Mouse (Mus musculus): ENCODE measurements at regions not wholly inside any gene's neighbourhood (a gene's known extent, or its start where the extent isn't known, plus 50 kb on each side); places are given as distances from the start of the nearest gene placed in this dataset.

DNA sequence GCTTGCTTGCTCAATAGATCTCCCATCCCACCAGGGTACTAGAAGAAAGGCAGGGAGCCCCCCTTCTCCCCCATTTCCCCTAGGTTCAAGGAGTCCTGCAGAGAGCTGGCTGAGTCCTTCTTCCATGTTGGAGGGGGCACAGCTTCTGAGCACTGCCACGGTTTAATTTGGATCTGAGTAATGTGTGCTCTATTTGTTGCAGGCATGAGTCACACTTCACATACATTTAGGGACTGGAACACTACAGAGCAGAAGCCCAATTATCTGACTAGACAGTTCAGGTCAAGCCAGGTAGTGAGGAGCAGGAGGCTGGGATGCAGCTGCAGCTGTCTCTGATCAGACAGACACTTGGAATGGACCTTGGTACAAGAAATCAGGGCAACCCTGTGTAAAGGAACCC is 644.1 kb upstream of the Fam19a5 start:
- no peak for DNase-seq (ENCODE audit: low spot score in 2 of 2)

- no peak for DNase-seq (ENCODE audit: low spot score in 2 of 2)
Measured at GRCm38 (mm10) chr15:86903006-86903405, 641.1 kb upstream of the Fam19a5 start.

- no peak for DNase-seq (ENCODE audit: low spot score in 2 of 2)
Measured at GRCm38 (mm10) chr15:86913276-86913675, 630.8 kb upstream of the Fam19a5 start.

GRCm38 (mm10) chr15:86917891-86918290 is 626.2 kb upstream of the Fam19a5 start:
- no peak for DNase-seq (ENCODE audit: low spot score in 2 of 2)

GRCm38 (mm10) chr15:86919704-86920103 is 624.4 kb upstream of the Fam19a5 start:
- DNase-seq (ENCODE audit: low spot score in 2 of 2), result no peak

- no peak for DNase-seq (ENCODE audit: low spot score in 2 of 2)
Measured at GRCm38 (mm10) chr15:86920185-86920584, 623.9 kb upstream of the Fam19a5 start.

DNA sequence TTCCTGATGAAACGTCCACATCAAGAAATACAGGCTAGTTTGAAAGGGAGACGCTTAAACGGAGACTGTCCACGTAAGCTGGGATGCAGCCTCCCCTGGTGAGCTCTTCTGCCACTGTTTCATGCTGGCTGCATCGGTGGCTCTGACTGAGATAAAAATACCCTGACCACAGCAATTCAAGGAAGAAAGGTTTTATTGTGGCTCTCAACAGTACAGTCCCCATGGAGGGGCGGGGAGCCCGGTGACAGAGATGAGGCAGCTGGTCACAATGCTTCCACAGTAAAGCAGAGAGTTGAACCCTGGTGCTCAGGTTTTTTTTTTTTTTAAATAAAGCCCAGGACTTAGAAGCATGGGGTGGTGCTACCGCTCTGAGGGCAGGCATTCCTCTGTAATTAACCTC is 622.7 kb upstream of the Fam19a5 start:
- no peak for DNase-seq (ENCODE audit: low spot score in 2 of 2)

DNA sequence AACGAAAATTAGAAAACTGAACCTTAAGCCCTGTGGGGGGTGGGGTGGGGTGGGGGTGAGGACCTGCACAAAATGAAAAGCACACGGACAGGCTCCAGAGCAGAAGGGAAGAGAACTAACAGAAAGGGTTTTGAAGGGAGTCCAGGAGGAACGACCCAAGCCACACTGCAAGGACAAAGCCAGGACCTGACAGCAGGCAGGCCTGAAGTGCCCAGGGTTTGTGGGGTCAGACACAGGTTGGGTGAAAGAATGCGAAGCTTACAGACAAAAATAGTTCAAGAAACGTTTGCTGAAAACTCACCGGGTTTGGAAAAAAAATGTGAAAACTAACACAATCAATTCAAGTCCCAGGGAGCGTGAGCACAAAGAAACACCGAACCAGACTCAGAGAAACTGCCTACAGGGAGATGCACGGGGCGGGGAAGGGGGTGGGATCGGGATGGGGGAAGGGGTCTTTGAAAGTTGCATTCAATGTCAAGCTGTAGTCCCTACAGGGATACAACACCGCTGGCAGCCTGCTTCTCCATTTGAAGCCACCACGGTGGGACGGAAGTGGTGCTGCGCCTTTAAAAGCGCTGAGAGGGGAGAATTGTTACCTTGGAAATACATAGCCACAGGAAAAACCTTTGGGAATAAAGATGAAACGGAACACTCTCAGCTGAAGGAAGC is 618.9 kb upstream of the Fam19a5 start:
- DNase-seq (ENCODE audit: low spot score in 2 of 2), result no peak

DNA sequence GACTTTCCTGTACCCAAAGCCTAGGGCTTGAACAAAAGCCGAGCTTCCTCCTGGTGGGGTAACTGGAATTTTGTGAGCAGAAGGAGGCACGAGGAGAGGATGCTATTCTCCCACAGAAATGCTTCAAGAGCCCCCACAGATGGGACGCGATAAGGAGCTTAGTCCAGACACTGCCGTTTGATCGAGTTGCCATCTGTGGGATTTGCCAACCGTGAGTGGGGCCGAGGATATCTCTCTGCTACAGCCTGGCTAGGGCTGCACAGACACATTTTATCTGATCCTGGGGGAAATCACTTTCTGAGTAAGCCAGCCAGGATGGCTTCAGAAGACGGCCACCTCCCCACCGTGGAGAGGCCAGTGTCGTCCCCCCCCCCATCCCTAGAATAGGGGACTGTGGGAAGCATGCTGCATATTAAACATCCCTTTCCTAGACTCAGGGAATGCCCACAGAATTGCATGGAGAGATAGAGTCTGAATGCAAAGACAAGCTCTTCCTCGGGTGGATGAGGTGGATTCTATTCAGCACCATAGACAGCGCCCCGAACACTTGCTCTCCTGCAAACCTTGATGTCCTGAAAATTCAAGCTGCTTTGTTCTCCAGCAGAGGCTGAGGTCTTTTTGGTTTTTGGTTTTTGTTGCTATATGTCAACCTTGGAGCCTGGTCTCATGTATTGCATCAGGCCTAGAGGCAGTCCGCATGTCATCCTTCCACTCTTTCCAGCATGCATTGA is 611.6 kb upstream of the Fam19a5 start:
- DNase-seq (ENCODE audit: low spot score in 2 of 2), result no peak

GRCm38 (mm10) chr15:86937364-86937763 is 606.7 kb upstream of the Fam19a5 start:
- no peak for DNase-seq (ENCODE audit: low spot score in 2 of 2)

GRCm38 (mm10) chr15:86944529-86944928 is 599.6 kb upstream of the Fam19a5 start:
- DNase-seq (ENCODE audit: low spot score in 2 of 2), result no peak

- DNase-seq (ENCODE audit: low spot score in 2 of 2), result no peak
Measured at GRCm38 (mm10) chr15:86952593-86952992, 591.5 kb upstream of the Fam19a5 start.

GRCm38 (mm10) chr15:86957872-86958271 is 586.2 kb upstream of the Fam19a5 start:
- DNase-seq (ENCODE audit: low spot score in 2 of 2), result no peak

DNA sequence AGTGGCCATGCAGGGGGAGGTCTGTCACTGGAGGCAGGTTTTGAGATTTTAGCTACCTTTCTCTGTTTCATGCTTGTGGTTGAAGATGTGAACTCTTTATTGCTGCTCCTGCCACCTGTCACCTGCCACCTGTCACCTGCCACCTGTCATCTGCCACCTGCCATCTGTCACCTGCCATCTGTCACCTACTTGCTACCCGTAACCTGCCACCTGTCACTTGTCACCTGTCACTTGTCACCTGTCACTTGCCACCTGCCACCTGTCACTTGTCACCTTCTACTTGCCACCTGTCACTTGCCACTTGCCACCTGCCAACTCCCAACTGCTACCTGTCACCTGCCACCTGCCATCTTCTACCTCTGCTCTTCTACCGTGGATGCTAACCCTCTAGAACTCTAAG is 581.2 kb upstream of the Fam19a5 start:
- no peak for DNase-seq (ENCODE audit: low spot score in 2 of 2)

DNA sequence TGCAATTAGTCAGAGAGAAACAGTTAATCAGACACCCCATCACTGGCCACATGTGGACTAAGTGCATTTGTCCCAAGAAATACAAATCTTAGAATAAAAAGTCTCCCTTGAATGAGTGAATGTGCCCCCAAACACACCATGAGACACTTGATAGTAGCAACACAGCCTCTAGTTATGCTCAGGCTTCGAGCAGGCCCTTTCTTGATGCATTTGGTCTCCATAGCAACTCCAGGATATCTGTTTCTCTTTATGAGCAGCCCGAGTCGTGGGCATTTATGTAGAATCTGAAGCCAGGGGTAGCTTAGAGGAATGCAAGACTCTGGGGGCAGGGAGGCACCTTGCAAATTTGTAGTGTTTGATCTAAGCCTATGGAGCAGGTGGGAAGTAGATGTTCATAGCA is 580.6 kb upstream of the Fam19a5 start:
- no peak for DNase-seq (ENCODE audit: low spot score in 2 of 2)

DNA sequence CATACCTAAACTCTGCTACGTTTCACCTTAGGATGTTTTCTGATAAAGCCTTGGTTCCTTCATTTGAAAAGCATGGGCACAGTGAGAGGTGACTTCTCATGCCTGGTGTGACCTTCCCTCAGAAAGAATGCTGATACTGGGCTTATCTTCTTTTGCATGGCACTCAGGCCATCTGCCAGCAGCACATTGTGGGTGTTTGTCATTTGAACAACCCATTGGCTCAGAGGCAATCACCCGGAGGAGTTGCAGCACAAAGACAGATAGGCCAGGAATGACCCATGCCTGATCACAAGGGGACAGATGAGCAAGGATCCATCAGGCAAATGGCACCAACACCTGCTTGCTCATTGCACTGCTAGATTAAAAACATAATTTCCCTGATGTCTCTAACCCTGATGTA is 572.7 kb upstream of the Fam19a5 start:
- no peak for DNase-seq (ENCODE audit: low spot score in 2 of 2)

- no peak for DNase-seq (ENCODE audit: low spot score in 2 of 2)
Measured at GRCm38 (mm10) chr15:86996196-86996595, 547.9 kb upstream of the Fam19a5 start.

GRCm38 (mm10) chr15:87018978-87019377 is 525.1 kb upstream of the Fam19a5 start:
- DNase-seq (ENCODE audit: low spot score in 2 of 2), result no peak

DNA sequence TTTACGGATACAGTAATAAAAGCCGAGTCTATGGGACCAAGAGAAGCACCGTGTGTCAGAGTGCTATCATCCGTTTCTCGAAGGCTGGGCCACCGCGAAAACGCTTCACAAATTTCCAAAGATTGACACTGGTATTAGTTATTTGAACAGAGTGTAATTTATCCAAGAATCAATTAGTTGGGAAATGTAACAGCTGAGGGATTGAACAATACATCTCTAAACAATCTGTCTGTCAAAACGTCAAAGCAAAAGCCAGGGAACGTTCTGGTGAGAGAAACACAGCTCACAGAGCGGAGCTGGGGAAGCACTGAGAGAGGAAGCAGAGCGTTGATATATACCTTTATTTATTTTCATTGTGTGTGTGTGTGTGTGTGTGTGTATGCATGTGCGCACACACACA is 498.1 kb upstream of the Fam19a5 start:
- DNase-seq (ENCODE audit: low spot score in 2 of 2), result no peak

DNA sequence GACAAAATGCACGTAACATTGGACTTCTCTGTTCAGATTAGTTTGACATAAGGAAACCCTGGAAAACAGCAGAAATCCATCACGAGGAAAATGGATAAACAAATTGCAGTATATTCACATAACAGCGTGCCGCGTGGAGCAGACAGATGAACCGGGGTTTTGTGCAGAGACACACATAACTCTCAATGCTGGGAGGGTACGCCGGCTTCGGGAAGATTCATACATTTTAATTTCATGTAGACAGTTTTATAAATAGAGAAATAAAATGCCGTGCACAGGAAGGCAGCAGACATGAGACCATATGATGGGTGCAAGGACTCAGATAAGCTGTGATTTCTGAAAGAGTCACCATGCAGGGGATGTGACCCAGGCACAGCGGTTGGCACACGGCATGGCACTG is 489.9 kb upstream of the Fam19a5 start:
- no peak for DNase-seq (ENCODE audit: low spot score in 2 of 2)

DNA sequence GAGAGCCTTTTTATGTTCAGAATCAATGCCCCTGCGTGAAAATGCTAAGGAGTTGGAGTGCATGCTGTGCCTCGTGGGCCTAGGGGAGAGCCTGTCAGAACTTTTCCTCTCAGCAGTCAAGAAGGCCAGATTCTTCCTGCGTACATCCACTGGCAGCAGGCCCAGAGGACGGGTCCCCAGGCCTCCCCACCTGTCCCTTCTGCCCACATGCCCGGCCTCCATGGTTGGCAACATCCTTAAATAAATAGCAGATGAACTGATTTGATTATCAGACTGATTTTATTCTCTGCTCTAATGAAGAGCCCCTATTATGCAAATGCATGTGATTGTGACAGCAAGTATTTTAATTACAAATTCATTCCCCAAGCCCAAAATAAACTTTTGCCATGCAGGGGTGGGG is 479.2 kb upstream of the Fam19a5 start:
- DNase-seq (ENCODE audit: low spot score in 2 of 2), result no peak

GRCm38 (mm10) chr15:87068261-87068660 is 475.8 kb upstream of the Fam19a5 start:
- no peak for DNase-seq (ENCODE audit: low spot score in 2 of 2)

- no peak for DNase-seq (ENCODE audit: low spot score in 2 of 2)
Measured at GRCm38 (mm10) chr15:87074559-87074958, 469.5 kb upstream of the Fam19a5 start.

All from adrenal gland, postnatal 4 days (tissue).